13 mouse cellular contexts compared by ENCODE assay signal in the genomic region with DNA sequence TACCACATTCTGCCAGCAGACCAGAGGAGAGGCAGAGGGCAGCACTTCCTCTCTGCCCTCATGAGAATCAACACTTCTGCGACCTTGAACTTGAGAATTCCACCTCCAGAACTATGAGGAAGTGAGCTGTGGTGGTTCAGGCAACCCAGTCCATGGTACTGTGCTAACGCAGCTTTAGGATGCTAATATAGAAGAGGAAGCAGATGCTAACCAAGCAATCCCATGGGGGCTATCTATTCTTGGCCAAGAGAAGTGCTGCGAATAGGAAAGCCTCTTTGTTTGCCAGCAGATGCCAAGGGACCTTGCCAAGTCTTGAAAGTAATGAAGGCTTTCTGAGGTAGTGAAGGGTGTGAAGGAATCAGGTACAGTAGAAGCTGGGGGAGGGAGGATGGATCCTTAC.
DNase-seq lines count a peak whose midpoint lies in the region; ATAC-seq lines count a peak whose summit lies in the region.
"Had no signal": no experiment of that assay in that cellular context is flagged by ENCODE, and none has a peak within 500 bp of the region (broad histone marks: within the 10 kb centered on the region; RNA-seq: fewer than 3 reads in every experiment).

No protein-coding gene starts in this region.

- peak; percentile 16 to 65 for DNase-seq in left cerebral cortex, postnatal 25 days (ENCODE audit: low spot score in 2 of 2)
- no peak for DNase-seq in left cerebral cortex, postnatal 36 days (ENCODE audit: low spot score in 2 of 2)
- DNase-seq in right cerebral cortex, postnatal 10 days (ENCODE audit: low spot score in 2 of 2), result peak; percentile 57 to 67
- no peak for DNase-seq in right cerebral cortex, postnatal 14 days
- DNase-seq in telencephalon, adult 2 months (ENCODE audit: low read depth, low spot score), result peak; percentile 51
- DNase-seq in testis, postnatal 10 days (ENCODE audit: low spot score), result no peak
- DNase-seq: adrenal gland, postnatal 10 days; cerebellum, adult 18-20 months; heart, postnatal 4 days; kidney, postnatal 4 days; thymus, postnatal 4 days had no signal

- intact Hi-C loops in left cerebral cortex, postnatal 25 days (cut with DNase I), result no loop called here
- intact Hi-C loops in left cerebral cortex, postnatal 36 days (cut with DNase I), result no loop called here

- peak; percentile 65 for ATAC-seq in common myeloid progenitor, adult 5-6 weeks (replicated peaks; ENCODE audit: low read depth, poor library complexity, severe bottlenecking)
- ATAC-seq: lung, postnatal 0 days had no signal

Comparison
In these comparisons a context has a peak if more than half of its experiments do, and no peak if none do; other contexts are left out.
1. DNase-seq: peak in left cerebral cortex, postnatal 25 days (2 of 2), right cerebral cortex, postnatal 10 days (2 of 2) and telencephalon, adult 2 months (single experiment); none in left cerebral cortex, postnatal 36 days (0 of 2), right cerebral cortex, postnatal 14 days (single experiment) and testis, postnatal 10 days (single experiment).